Mouse (Mus musculus) ovary, postnatal 14 days (tissue): ENCODE measurements around the gene Raph1.

Experiments
- DNase-seq: peaks from one replicate; pipeline ENCODE4 v3.0.0; 2022; ENCODE audit warnings: low spot score

The Raph1 gene

GRCm38 (mm10) chr1:60566631-60567311 lies at the start of gene Raph1:
Raph1 (minus strand) TSS chr1:60567104.
- peak; percentile 71 for DNase-seq

DNA sequence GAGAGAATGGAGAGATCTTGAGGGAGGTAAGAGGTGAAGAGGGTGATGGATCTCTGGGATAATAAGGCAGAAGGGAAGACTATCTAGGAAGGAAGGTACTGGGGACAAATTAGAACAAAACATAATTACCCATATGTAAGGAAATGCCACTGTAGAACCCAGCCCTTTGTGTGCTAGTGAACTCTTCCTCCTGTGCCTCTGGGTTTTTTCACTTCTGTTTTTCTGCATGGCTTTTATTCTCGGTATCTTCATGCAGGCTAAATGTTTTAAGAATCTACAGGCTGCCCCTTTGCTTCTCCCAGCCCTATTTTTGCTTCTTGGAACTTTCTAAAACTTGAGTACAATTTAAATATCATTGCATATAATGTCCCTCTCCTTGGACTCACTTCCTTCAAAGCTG lies 48.8 kb upstream of the Raph1 start:
- no peak for DNase-seq

- DNase-seq: no peak
These were observed 48.0 kb upstream of the Raph1 start for GRCm38 (mm10) chr1:60614902-60615301.

GRCm38 (mm10) chr1:60611968-60612367 lies 45.1 kb upstream of the Raph1 start:
- no peak for DNase-seq

DNA sequence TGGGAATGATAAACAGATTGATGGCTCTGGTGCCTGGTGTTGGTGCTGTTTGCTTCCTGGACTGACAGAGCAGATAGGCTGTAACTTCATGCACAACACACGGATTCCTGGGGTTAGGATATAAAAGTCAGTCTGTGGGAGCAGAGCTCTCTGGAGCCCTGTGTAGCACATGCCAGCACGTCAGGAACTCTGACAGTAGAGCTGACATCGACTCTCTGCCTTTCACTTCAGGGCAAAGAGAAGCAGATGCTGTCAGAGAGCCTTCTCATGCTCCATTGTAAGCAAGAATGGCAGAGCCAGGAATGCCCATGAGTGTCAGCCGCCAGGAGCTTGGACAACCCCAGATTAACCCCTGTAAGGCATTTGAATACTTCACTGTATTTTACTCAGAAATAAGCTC lies 43.7 kb upstream of the Raph1 start:
- no peak for DNase-seq

GRCm38 (mm10) chr1:60609011-60609775 lies 42.3 kb upstream of the Raph1 start:
- no peak for DNase-seq

DNA sequence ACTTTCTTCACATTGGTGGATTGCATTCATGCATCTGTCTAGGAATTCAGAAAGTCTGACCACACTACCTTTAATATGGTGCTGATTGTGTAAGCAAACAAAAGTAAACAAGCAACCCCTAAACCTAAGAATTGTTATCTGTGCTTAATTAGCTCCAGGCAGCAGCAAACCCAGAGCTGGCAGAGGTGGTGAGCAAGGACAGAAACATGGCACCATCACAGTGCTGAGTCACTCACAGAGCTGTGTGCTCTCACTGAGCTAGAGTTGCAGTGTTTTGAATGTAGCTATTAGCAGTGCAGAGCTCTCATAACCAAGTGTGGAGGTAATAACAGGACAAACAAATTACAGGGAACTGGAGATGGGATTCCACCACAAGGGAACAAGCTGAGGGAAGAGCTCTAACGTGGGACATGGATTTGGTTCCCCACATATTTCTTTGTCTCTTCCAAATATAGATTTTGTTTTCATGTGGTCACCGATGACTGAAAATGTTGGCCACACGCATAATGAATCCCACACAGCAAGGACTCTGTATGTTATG lies 37.6 kb upstream of the Raph1 start:
- no peak for DNase-seq

- no peak for DNase-seq
These were observed 33.8 kb upstream of the Raph1 start for GRCm38 (mm10) chr1:60600682-60601081.

DNA sequence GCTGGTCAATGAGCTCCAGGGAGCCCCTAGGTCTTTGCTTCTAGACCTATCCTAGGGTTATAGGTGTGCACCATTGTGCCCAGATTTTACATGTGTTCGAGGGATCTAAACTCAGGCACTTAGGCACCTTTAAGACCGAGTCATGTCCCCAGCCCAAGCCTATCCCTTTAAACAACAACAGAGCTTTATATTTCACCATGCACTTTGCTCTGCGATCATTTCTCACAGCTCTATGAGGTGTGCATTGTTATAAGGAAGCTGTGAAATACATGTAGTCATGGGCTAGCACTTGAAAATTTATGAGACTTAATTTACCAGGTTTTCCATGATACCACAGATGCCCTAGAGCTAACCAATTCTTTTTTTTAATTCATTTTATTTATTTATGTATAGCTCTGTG lies 33.0 kb upstream of the Raph1 start:
- DNase-seq: no peak

DNA sequence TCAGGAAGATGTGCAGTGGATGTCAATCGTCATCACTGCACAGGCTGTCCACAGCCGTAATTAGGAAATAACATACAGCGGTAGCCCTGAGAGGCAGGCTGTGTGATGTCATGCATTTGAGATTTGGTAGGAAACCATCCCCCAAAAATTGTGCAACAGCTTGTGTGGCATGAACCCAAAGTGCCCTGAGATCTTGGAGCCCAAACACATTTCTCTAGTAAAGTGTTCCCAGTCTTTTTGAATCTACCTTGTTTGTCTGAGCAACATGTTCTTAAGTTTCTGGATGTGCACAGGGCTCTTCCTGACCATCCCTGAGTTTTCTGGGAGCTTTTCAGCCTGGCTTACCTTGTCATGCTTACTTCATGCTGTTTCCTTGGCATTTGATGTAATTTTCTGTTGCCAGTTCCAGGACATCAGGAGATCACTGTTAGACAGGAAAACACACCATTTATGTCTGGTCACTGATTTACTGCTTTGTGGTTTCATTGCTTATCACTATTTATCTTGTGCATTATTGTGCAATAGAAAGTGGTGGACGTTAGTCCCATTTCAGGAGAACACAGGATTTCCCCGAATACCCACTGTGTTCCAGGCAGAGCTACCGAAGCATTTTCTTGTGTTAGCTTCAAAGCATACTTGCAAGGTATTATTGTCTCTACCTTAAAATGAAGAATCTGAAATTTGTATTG lies 32.3 kb upstream of the Raph1 start:
- DNase-seq: no peak

DNA sequence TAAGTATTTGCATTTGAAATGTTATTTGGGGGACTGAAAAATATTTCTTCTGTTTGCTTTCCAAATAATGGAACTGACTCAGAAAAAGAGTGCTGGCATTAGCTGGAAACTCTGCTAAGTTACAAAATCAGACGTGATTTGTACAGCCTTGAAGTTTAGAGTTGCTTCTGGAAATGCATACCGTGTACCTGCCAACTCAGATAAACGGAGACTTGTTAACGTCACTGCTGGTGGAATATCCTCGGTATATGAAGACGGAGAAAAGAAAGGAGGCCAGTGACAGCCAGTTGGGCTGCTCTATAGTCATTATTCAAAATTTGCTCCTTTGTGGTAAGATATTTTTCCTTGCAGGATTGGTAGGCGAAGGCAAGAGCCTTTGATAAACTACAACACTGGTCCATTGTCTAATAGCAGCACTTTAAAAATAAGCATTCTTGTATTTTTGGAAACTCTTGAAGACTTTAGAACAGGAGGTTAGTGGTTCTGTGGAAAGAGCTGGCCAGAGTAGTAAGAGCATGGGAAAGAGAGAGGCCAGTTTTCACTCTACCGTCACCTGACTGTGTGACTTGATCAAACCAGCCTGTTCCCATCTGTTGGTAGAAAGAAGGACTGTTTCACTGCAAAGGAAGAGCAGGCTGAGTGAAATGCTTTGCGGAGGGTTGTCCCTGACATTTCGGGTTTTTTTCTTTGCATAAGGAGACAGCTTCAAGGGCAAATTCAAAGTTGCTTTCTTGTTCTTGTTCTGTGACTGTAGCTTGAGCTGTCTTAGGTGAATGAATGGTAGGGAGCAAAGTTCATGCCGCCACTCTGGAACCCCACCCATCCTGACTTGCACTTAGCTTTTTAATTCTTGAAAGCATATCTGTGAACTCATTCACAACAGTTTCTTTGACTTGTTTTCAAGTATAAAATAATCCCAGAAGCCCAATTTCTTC lies 29.7 kb upstream of the Raph1 start:
- no peak for DNase-seq

GRCm38 (mm10) chr1:60593101-60593500 lies 26.2 kb upstream of the Raph1 start:
- DNase-seq: no peak

- no peak for DNase-seq
These were observed 22.2 kb upstream of the Raph1 start for GRCm38 (mm10) chr1:60588887-60589629.

DNA sequence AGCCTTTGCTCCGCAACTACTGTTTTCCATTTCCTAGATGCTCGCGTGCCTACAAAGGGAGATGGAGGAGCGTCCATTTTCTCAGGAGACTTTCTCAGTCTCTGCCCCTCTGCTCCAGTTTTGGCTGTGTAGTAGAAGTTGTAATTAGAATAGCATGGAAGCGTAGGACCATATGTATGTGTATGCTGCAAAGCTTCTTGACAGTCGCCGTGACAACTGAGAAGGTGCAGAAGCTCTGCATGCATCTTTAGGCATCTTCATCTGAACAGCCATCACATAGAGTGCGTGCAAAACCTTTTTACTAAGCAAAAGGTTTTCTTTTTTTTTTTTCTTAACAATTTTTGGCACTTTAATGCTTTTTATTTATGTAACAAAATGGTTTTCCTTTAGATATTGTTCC lies 14.1 kb upstream of the Raph1 start:
- DNase-seq: no peak

GRCm38 (mm10) chr1:60579886-60580285 lies 13.0 kb upstream of the Raph1 start:
- no peak for DNase-seq

- no peak for DNase-seq
These were observed 5.8 kb upstream of the Raph1 start for GRCm38 (mm10) chr1:60572699-60573098.

- no peak for DNase-seq
These were observed 2.8 kb upstream of the Raph1 start for GRCm38 (mm10) chr1:60569741-60570140.

DNA sequence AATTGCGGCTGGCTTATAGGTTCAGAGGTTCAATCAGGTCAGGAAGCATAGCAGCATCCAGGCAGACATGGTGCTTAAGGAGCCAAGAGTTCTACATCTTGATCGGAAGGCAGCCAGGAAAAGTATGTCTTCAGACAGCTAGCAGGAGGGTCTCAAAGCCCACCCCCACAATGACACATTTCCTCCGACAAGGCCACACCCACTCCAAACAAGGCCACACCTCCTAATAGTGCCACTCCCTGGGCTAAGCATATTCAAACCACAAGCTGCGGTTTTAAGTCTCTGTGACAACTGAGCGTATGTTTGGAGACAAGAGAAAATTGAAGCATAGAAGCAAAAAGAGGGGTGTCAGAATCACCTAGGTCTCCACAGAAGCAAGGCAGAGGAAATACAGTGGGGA lies 2.3 kb upstream of the Raph1 start:
- DNase-seq: no peak

GRCm38 (mm10) chr1:60567321-60567720 lies 417 bp upstream of the Raph1 start:
- no peak for DNase-seq

- DNase-seq: no peak
These were observed 823 bp downstream of the Raph1 start for GRCm38 (mm10) chr1:60565931-60566630.
